Mouse (Mus musculus): ENCODE data around the gene Olfr744.
"Not testable (repeated sequence)": the region's sequence is repeated elsewhere in the genome, so short reads cannot be mapped to it uniquely, and the experiment has no call there.

Gene Olfr744

GRCm38 (mm10) chr14:50614579-50614978 lies at the start of gene Olfr744:
TSS of gene Olfr744 (plus strand) at chr14:50614879.
- DNase-seq (ENCODE audit: low read depth, low spot score), result no peak

- DNase-seq (ENCODE audit: low read depth, low spot score), result not testable (repeated sequence)
These were observed 41.6 kb upstream of the Olfr744 start for GRCm38 (mm10) chr14:50573056-50573455.

GRCm38 (mm10) chr14:50639088-50639487 lies 24.4 kb downstream of the Olfr744 start, which contains the start of gene Olfr745:
TSS of gene Olfr745 (plus strand) at chr14:50639388.
- DNase-seq (ENCODE audit: low read depth, low spot score), result no peak

- no peak for DNase-seq (ENCODE audit: low read depth, low spot score)
These were observed 32.1 kb downstream of the Olfr744 start, which contains the start of gene Olfr746 for GRCm38 (mm10) chr14:50646783-50647182. TSS of gene Olfr746 (plus strand) at chr14:50647083.

Measured in 3T3-L1 (cell line).